Mouse (Mus musculus) gastrocnemius, postnatal 36 days (tissue): ENCODE measurements around the gene Pcare. TPM values are rescaled to one million over a fixed set of nuclear protein-coding genes. Genes with fewer than 3 reads are reported as not detected.

ENCODE experiments used
- DNase-seq, 2 experiments: peaks; one replicate each; pipeline ENCODE4 v3.0.0; 2022
- intact Hi-C: fragments of 180-260 bp; cut with DNase I; formaldehyde crosslinking; loops from one replicate; pipeline ENCODE4 v1.15.1; 2025
- total RNA-seq, 2 experiments: library from RNA; stranded (reverse); gene quantifications; 2 replicates each; pipeline ENCODE4 v1.2.3; 2021

Gene Pcare
- total RNA-seq, 2 experiments from 2014 or later, result not detected

- no peak for DNase-seq
These were observed 10.5 kb downstream of the Pcare start for GRCm38 (mm10) chr17:71742156-71742555.

GRCm38 (mm10) chr17:71736442-71736841 lies 16.3 kb downstream of the Pcare start:
- intact Hi-C loops, result no loop called here
- no peak for DNase-seq

More at GRCm38 (mm10) chr17:71742156-71742555, 10.5 kb downstream of the Pcare start:
- intact Hi-C loops, result loop anchor here (5.0 kb wide), 1 partner anchor 130 kb away; no protein-coding TSS in a partner anchor

- DNase-seq, result peak; percentile 46 to 68
- intact Hi-C loops, result no loop called here
These were observed 22.0 kb downstream of the Pcare start for GRCm38 (mm10) chr17:71730655-71731054.

- intact Hi-C loops, result no loop called here
- no peak for DNase-seq
These were observed 31.7 kb downstream of the Pcare start for GRCm38 (mm10) chr17:71721019-71721418.

DNA sequence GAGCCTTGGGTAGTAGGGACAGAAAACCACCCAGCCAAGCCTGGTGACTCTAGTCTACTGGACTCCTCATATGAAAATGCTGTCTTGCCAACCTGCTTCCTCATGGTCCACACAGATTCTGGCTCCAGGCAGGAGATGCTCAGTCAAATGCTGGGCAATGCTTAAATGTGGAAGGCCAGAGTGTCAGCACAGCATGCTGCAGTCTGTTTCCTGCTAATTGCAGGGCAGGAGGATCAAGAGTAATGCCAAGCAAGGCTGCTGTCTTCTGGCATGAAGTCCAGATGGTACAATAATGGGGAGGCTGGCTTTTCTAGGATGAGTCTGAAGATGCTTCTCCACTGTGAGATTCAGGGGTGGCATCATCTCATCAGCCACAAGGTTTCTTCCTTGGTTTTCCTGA lies 32.3 kb downstream of the Pcare start:
- DNase-seq, result no peak
- intact Hi-C loops, result no loop called here

GRCm38 (mm10) chr17:71717881-71718625 lies 34.6 kb downstream of the Pcare start:
- intact Hi-C loops, result no loop called here
- peak in 1 of 2 experiments; percentile 16 for DNase-seq

DNA sequence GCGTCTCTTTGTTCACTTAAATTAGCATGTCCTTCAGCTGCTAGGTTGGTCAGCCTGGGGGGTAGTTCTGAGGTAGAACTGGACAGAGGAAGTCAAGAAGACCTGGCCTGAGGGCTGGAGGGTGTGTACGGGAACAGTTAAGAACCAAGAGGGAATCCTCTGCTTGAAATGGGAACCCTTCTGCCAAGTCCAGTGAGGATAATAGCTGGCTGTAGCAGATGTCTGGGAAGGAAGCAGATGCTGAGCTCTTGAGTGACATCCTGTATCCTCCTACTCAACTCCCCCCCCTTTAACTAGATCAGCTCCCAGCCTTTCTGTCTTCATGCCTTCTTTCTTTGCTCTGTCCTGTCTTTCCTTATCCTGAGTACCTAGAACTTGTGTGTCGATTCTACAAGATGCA lies 37.7 kb downstream of the Pcare start:
- intact Hi-C loops, result no loop called here
- DNase-seq, result no peak

DNA sequence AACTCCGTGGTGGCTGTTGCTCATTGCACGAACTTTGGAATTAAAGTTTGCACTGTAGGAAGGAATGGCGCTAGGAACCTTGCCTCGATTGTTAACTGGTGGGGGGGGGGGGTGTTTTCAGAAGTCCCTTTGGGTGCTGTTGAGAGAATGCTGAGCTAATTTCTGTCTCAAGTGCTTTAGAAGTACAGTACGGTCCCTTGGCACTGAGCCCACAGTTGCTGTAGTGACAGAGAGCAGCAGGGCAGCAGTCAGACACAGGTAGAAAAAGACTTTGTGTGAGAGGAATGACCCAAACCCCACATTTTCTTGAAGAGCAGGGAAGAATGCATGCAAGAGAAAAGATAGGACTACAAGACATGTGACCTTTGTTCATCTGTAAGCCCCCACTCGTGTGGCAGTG lies 40.4 kb downstream of the Pcare start:
- intact Hi-C loops, result no loop called here
- DNase-seq, result no peak

DNA sequence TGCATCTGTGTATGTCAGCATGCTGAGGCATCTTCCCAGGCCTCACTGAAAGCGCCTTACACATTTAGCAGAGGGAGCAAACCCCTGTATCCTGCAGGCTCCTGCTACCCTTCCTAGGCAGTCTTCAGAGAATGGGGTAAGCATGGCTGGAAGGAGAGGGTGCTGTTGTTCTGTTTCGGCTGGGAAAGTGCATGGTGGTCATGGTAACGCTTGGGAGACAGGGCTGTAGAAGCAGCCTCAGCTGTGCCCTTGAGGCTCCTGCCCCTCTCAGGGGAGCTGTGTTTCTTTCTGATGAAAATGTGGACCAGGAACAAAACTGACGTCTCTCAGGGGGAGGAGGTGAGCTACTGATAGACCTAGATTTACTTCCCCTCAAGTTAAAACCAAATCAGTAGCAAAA lies 45.0 kb downstream of the Pcare start:
- intact Hi-C loops, result no loop called here
- no peak for DNase-seq

DNA sequence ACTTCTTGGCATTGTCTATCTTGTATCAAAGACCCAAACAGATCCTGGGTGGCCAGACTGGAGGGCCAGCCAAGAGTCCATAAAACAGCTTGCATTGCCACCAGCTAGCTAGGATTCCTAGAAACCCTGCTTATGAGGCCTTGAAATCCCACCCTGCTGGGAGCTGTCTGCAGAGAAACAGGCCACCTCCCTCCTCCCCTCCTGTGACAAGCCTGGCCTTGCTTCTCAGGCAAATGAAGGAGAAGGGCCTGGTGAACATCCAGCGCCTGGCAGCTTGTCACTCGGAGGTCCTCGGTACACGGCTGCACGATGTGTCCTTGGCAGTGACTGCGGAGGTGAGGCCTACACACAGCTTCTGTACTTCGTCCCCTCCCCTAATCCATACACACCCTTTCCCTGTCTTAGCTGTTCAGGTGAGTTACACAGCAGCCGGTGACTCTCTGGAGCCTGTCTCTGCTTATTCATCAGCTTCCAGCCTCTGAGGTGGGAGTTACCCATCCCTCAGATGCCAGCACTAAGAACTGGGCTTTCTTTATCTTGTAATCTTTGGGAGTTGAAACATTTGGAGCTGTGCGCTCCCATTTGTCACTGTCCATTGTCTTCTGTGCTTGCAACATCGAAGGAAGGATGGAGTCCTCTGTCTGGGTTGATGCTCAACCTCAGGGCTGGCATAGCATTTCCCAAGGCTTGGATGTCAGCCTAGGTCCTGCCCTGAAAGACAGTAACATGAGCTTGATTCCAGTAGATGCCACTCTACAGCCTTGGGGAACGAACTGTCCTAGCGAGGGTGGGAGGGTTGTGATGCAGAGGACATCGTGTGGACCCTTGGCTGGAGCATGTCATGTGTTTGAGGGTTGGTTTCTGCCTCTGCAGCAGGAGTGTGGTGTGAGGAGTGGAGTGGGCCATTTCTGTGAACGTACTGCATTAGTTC lies 46.9 kb downstream of the Pcare start:
- intact Hi-C loops, result no loop called here
- DNase-seq, result no peak

- DNase-seq, result no peak
- intact Hi-C loops, result no loop called here
These were observed 47.6 kb downstream of the Pcare start for GRCm38 (mm10) chr17:71705113-71705512.

GRCm38 (mm10) chr17:71698619-71698956 lies 54.1 kb downstream of the Pcare start:
- intact Hi-C loops, result no loop called here

GRCm38 (mm10) chr17:71697896-71698618 lies 54.6 kb downstream of the Pcare start:
- intact Hi-C loops, result no loop called here
- DNase-seq, result peak; percentile 32 to 54

More at GRCm38 (mm10) chr17:71698619-71698956, 54.1 kb downstream of the Pcare start:
- no peak for DNase-seq

DNA sequence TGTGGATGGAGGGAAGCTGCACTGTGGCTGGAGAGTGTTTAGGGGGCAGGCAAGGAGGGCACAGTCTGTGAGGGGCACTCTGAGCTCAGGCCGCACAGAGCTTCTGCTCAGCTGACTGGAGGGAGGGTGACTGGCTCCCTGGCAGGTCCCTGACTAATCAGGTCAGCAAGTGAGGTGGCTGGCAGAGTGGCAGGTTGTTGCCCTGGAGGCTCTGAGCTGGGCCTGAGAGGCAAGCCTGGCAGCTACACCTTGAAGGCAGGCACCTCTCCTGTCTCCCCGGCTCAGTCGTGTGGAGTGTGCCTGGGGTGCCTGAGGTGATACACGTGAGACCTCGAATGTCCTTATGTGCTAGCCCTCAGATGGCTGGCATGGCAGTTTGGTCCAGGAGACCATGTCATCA lies 56.3 kb downstream of the Pcare start:
- intact Hi-C loops, result no loop called here
- DNase-seq, result peak in 1 of 2 experiments; percentile 48

DNA sequence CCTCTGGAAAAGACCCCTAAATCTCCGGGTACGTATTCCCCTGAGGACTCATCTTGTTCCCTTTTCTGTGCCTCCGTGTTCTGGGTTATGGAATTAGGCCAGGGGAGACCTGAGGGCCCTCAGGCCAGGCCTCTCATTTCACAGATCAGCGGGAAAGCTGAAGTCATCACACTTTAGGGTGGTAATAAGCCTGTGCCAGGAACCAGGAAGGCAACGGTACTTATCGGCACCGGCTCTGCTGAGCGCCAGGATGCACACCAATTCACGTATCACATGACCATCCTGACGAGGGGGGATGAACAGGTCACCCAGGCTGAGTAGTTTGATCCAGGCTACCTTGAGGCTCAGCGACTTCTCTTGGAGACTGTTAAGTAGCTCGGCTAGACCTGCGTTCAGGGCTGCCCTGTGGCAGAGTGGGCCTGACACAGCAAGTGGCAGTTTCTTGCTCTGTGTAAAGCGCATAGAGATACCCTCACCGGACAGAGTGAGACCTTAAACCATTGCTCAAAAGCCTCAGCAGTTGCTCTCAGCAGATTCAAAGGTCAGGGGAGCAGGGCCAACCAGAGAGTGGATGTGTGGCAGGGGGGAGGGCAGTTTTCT lies 56.9 kb downstream of the Pcare start:
- intact Hi-C loops, result no loop called here
- DNase-seq, result no peak

DNA sequence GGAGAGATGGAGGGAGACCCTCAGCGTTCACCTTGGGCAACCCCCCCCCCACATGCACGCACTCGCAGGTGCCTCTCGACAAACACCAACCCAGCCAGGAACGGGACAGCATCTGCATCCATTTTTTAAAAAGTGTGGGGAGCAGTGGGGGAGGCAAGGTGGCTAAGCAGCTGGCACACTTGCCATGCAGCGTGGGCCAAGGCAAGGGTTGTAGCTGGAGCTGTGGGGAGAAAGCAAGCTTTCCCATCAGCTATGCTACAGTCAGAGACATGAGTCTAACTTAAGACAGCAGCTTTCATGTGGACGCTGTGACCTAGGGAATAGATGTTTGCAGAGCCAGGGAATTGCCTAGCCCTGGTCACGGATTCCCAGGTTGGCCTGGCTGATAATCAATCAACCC lies 57.5 kb downstream of the Pcare start:
- intact Hi-C loops, result no loop called here
- no peak for DNase-seq

DNA sequence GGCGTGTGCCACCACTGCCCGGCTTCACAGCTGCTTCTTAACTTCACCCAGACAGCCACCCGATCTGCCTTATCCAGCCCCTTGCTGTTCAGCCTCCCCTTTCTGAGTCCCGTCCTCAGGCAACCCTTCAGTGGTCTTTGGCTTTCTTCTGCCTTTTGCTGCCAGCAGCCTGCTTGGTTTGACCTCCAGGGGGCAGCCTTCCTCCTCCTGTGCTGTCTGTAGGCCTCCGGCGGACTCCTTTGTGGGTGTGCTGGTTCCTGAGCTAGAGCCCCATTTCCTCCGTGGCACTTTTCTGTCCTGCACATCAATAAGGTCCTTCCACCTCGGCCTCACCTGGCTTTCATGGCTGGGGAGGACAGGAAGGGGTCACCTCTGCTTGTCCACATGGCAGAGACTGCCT lies 58.9 kb downstream of the Pcare start:
- intact Hi-C loops, result no loop called here
- no peak for DNase-seq
